In genomic region chr11:121176285-121177270, GRCm38 (mm10) we compare ENCODE assay signal across 8 mouse cellular contexts. TPM values are rescaled to one million over a fixed set of nuclear protein-coding genes. Genes with fewer than 3 reads are reported as not detected.
A peak's percentile ranks its signal among the peaks of the same experiment; 100 is the strongest.
DNase-seq lines count a peak whose midpoint lies in the region; ATAC-seq and TF ChIP-seq lines count a peak whose summit lies in the region.

No protein-coding gene starts in this region.

- no peak overlapping the region for H3K4me2 ChIP-seq in hindbrain, embryonic 11.5 days (replicated peaks; ENCODE audit: low read depth, low read length)
- H3K4me2 ChIP-seq in hindbrain, embryonic 13.5 days, result no peak overlapping the region
- H3K4me2 ChIP-seq in heart, embryonic 12.5 days, result no peak overlapping the region
- no peak overlapping the region for H3K4me2 ChIP-seq in stomach, postnatal 0 days (replicated peaks; ENCODE audit: low read depth)

- 54% methylated on average over 12 of the region's 12 CpGs for WGBS in hindbrain, embryonic 11.5 days
- WGBS in hindbrain, embryonic 13.5 days, result 63% methylated on average over 12 of the region's 12 CpGs
- 55% methylated on average over 12 of the region's 12 CpGs for WGBS in heart, embryonic 12.5 days
- 56% methylated on average over 12 of the region's 12 CpGs for WGBS in stomach, postnatal 0 days

- H3K36me3 ChIP-seq in hindbrain, embryonic 11.5 days (ENCODE audit: control insufficient read depth, insufficient read depth, low read length), result no peaks in the 10 kb centered on the region
- peaks cover 12% of the 10 kb centered on the region for H3K36me3 ChIP-seq in hindbrain, embryonic 13.5 days
- H3K36me3 ChIP-seq in heart, embryonic 12.5 days, result peaks cover 4% of the 10 kb centered on the region
- no peaks in the 10 kb centered on the region for H3K36me3 ChIP-seq in megakaryocyte, embryonic 14.5 days (replicated peaks; ENCODE audit: low read length)
- no peaks in the 10 kb centered on the region for H3K36me3 ChIP-seq in stomach, postnatal 0 days (ENCODE audit: control insufficient read depth, insufficient read depth, low read length)

- DNase-seq in hindbrain, embryonic 11.5 days (ENCODE audit: low spot score), result peak; percentile 76
- DNase-seq in ZHBTc4 (ENCODE audit: low read depth, low spot score), result peak; percentile 79
- DNase-seq in kidney, postnatal 25 days, result peak; percentile 59 to 68
- peak; percentile 74 for DNase-seq in stomach, postnatal 0 days (ENCODE audit: low spot score)

- TF ChIP-seq CTCF in stomach, postnatal 0 days (IDR thresholded peaks at IDR 0.05; ENCODE audit: low read depth), result peak; percentile 96

- no peak for TF ChIP-seq EP300 in stomach, postnatal 0 days (optimal IDR thresholded peaks at IDR 0.05)

- 0 out of 2 replicates have a peak overlapping the region, but pooled peaks have one; percentile 30 for H3K27ac ChIP-seq in hindbrain, embryonic 11.5 days (ENCODE audit: low read depth, low read length)
- no peak overlapping the region for H3K27ac ChIP-seq in hindbrain, embryonic 13.5 days
- H3K27ac ChIP-seq in heart, embryonic 12.5 days (ENCODE audit: poor library complexity, severe bottlenecking), result no peak overlapping the region
- no peak overlapping the region for H3K27ac ChIP-seq in stomach, postnatal 0 days (replicated peaks)

- 0 out of 2 replicates have a peak overlapping the region, but pooled peaks have one; percentile 31 for H3K9ac ChIP-seq in hindbrain, embryonic 11.5 days (ENCODE audit: low read depth, low read length)
- no peak overlapping the region for H3K9ac ChIP-seq in hindbrain, embryonic 13.5 days
- no peak overlapping the region for H3K9ac ChIP-seq in heart, embryonic 12.5 days
- H3K9ac ChIP-seq in stomach, postnatal 0 days (ENCODE audit: low read length), result no peak overlapping the region

- H3K4me1 ChIP-seq in hindbrain, embryonic 11.5 days (replicated peaks; ENCODE audit: control insufficient read depth, insufficient read depth, low read length), result 0 out of 2 replicates have a peak, but pooled peaks cover 2% of the 10 kb centered on the region
- H3K4me1 ChIP-seq in hindbrain, embryonic 13.5 days (replicated peaks), result peaks cover 25% of the 10 kb centered on the region
- 0 out of 2 replicates have a peak, but pooled peaks cover 6% of the 10 kb centered on the region for H3K4me1 ChIP-seq in heart, embryonic 12.5 days (replicated peaks)
- H3K4me1 ChIP-seq in megakaryocyte, embryonic 14.5 days, result peaks cover 20% of the 10 kb centered on the region
- no peaks in the 10 kb centered on the region for H3K4me1 ChIP-seq in stomach, postnatal 0 days (replicated peaks; ENCODE audit: control insufficient read depth, insufficient read depth)

- no peak for ATAC-seq in hindbrain, embryonic 11.5 days (ENCODE audit: low FRiP score)
- ATAC-seq in hindbrain, embryonic 13.5 days (ENCODE audit: low FRiP score), result no peak
- peak; percentile 82 for ATAC-seq in common myeloid progenitor, adult 5-6 weeks (replicated peaks; ENCODE audit: low read depth, poor library complexity, severe bottlenecking)
- ATAC-seq in heart, embryonic 12.5 days (ENCODE audit: insufficient number of reproducible peaks, low FRiP score), result peak; percentile 45; the same call in 1 of the 2 replicates
- ATAC-seq in stomach, postnatal 0 days (ENCODE audit: low FRiP score, low TSS enrichment), result peak; percentile 75

- no peaks in the 10 kb centered on the region for H3K27me3 ChIP-seq in hindbrain, embryonic 11.5 days (ENCODE audit: control insufficient read depth, insufficient read depth, low read length)
- H3K27me3 ChIP-seq in hindbrain, embryonic 13.5 days, result no peaks in the 10 kb centered on the region
- no peaks in the 10 kb centered on the region for H3K27me3 ChIP-seq in heart, embryonic 12.5 days (replicated peaks)
- H3K27me3 ChIP-seq in megakaryocyte, embryonic 14.5 days (replicated peaks), result peaks cover 43% of the 10 kb centered on the region
- no peaks in the 10 kb centered on the region for H3K27me3 ChIP-seq in stomach, postnatal 0 days (ENCODE audit: control insufficient read depth, insufficient read depth, low read length)

- H3K4me3 ChIP-seq in hindbrain, embryonic 11.5 days (ENCODE audit: low read depth, low read length), result no peak overlapping the region
- H3K4me3 ChIP-seq in hindbrain, embryonic 13.5 days, result no peak overlapping the region
- no peak overlapping the region for H3K4me3 ChIP-seq in heart, embryonic 12.5 days
- H3K4me3 ChIP-seq in megakaryocyte, embryonic 14.5 days (replicated peaks), result peak overlapping the region; percentile 12
- H3K4me3 ChIP-seq in stomach, postnatal 0 days (ENCODE audit: low read depth, low read length), result no peak overlapping the region

- H3K9me3 ChIP-seq in hindbrain, embryonic 11.5 days (ENCODE audit: control insufficient read depth, low read length), result no peaks in the 10 kb centered on the region
- H3K9me3 ChIP-seq in hindbrain, embryonic 13.5 days, result no peaks in the 10 kb centered on the region
- H3K9me3 ChIP-seq in heart, embryonic 12.5 days (replicated peaks), result no peaks in the 10 kb centered on the region
- peaks cover 4% of the 10 kb centered on the region for H3K9me3 ChIP-seq in megakaryocyte, embryonic 14.5 days
- no peaks in the 10 kb centered on the region for H3K9me3 ChIP-seq in stomach, postnatal 0 days (ENCODE audit: control insufficient read depth, low read length)

RNA-seq across cellular contexts. Expression of gene Uts2r, which starts 16.5 kb away (rescaled TPM):
- polyA plus RNA-seq in hindbrain, embryonic 11.5 days (2014; fragmentation: Nextera tagmentation; extraction: Ambion mirVana), result 0.23 and 0.25 TPM in 2 replicates
- 0.19 and 0.30 TPM in 2 replicates for polyA plus RNA-seq in hindbrain, embryonic 13.5 days (2015; fragmentation: Nextera tagmentation; extraction: Ambion mirVana)
- not detected in 2 replicates for total RNA-seq in common myeloid progenitor, adult 5-6 weeks (2017)
- polyA plus RNA-seq in heart, embryonic 12.5 days (2016; fragmentation: Nextera tagmentation; extraction: Ambion mirVana), result not detected in 2 replicates
- polyA plus RNA-seq in megakaryocyte, embryonic 14.5 days (2012; ENCODE audit: insufficient read depth, low replicate concordance), result not detected in 2 replicates
- not detected in 2 replicates for polyA plus RNA-seq in stomach, postnatal 0 days (2015; fragmentation: Nextera tagmentation; extraction: Ambion mirVana)

RNA-seq across cellular contexts. Expression of gene Hexdc, which starts 27.7 kb away (rescaled TPM):
- 6.2 and 7.0 TPM in 2 replicates for polyA plus RNA-seq in hindbrain, embryonic 11.5 days (2014; fragmentation: Nextera tagmentation; extraction: Ambion mirVana)
- polyA plus RNA-seq in hindbrain, embryonic 13.5 days (2015; fragmentation: Nextera tagmentation; extraction: Ambion mirVana), result 17.8 and 20.5 TPM in 2 replicates
- 9.6 and 10.0 TPM in 2 replicates for total RNA-seq in common myeloid progenitor, adult 5-6 weeks (2017)
- 7.8 and 8.4 TPM in 2 replicates for polyA plus RNA-seq in heart, embryonic 12.5 days (2016; fragmentation: Nextera tagmentation; extraction: Ambion mirVana)
- 3.7 and 4.2 TPM in 2 replicates for polyA plus RNA-seq in megakaryocyte, embryonic 14.5 days (2012; ENCODE audit: insufficient read depth, low replicate concordance)
- 5.7 and 6.4 TPM in 2 replicates for polyA plus RNA-seq in stomach, postnatal 0 days (2015; fragmentation: Nextera tagmentation; extraction: Ambion mirVana)

RNA-seq across cellular contexts. Expression of gene Ogfod3, which starts 27.9 kb away (rescaled TPM):
- polyA plus RNA-seq in hindbrain, embryonic 11.5 days (2014; fragmentation: Nextera tagmentation; extraction: Ambion mirVana), result 17.0 and 19.2 TPM in 2 replicates
- polyA plus RNA-seq in hindbrain, embryonic 13.5 days (2015; fragmentation: Nextera tagmentation; extraction: Ambion mirVana), result 23.9 and 24.2 TPM in 2 replicates
- total RNA-seq in common myeloid progenitor, adult 5-6 weeks (2017), result 3.8 and 8.6 TPM in 2 replicates
- 27.2 and 31.8 TPM in 2 replicates for polyA plus RNA-seq in heart, embryonic 12.5 days (2016; fragmentation: Nextera tagmentation; extraction: Ambion mirVana)
- 4.5 and 7.6 TPM in 2 replicates for polyA plus RNA-seq in megakaryocyte, embryonic 14.5 days (2012; ENCODE audit: insufficient read depth, low replicate concordance)
- polyA plus RNA-seq in stomach, postnatal 0 days (2015; fragmentation: Nextera tagmentation; extraction: Ambion mirVana), result 22.2 and 23.3 TPM in 2 replicates

RNA-seq across cellular contexts. Expression of gene Tex19.1, which starts 30.6 kb away (rescaled TPM):
- polyA plus RNA-seq in hindbrain, embryonic 11.5 days (2014; fragmentation: Nextera tagmentation; extraction: Ambion mirVana), result 0.20 TPM in 1 of 2 replicates, not detected in the other
- polyA plus RNA-seq in hindbrain, embryonic 13.5 days (2015; fragmentation: Nextera tagmentation; extraction: Ambion mirVana), result not detected in 2 replicates
- not detected in 2 replicates for total RNA-seq in common myeloid progenitor, adult 5-6 weeks (2017)
- polyA plus RNA-seq in heart, embryonic 12.5 days (2016; fragmentation: Nextera tagmentation; extraction: Ambion mirVana), result 0.15 and 0.54 TPM in 2 replicates
- not detected in 2 replicates for polyA plus RNA-seq in megakaryocyte, embryonic 14.5 days (2012; ENCODE audit: insufficient read depth, low replicate concordance)
- 0.34 and 0.48 TPM in 2 replicates for polyA plus RNA-seq in stomach, postnatal 0 days (2015; fragmentation: Nextera tagmentation; extraction: Ambion mirVana)

RNA-seq across cellular contexts. Expression of gene Cybc1, which starts 52.5 kb away (rescaled TPM):
- 42.6 and 43.9 TPM in 2 replicates for polyA plus RNA-seq in hindbrain, embryonic 11.5 days (2014; fragmentation: Nextera tagmentation; extraction: Ambion mirVana)
- 39.3 and 42.2 TPM in 2 replicates for polyA plus RNA-seq in hindbrain, embryonic 13.5 days (2015; fragmentation: Nextera tagmentation; extraction: Ambion mirVana)
- total RNA-seq in common myeloid progenitor, adult 5-6 weeks (2017), result 22.7 and 30.2 TPM in 2 replicates
- polyA plus RNA-seq in heart, embryonic 12.5 days (2016; fragmentation: Nextera tagmentation; extraction: Ambion mirVana), result 22.6 and 23.3 TPM in 2 replicates
- 1.1 and 9.5 TPM in 2 replicates for polyA plus RNA-seq in megakaryocyte, embryonic 14.5 days (2012; ENCODE audit: insufficient read depth, low replicate concordance)
- polyA plus RNA-seq in stomach, postnatal 0 days (2015; fragmentation: Nextera tagmentation; extraction: Ambion mirVana), result 26.9 and 27.4 TPM in 2 replicates

Comparison
In these comparisons a context has a peak if more than half of its experiments do, and no peak if none do; other contexts are left out.
1. ATAC-seq: peak in common myeloid progenitor, adult 5-6 weeks (single experiment), heart, embryonic 12.5 days (single experiment) and stomach, postnatal 0 days (single experiment); none in hindbrain, embryonic 11.5 days (single experiment) and hindbrain, embryonic 13.5 days (single experiment).
2. Peak in every context shown above with its lines, with median percentiles within 50 percentile points of each other: DNase-seq.